20 mouse cellular contexts compared by ENCODE assay signal in the genomic region with DNA sequence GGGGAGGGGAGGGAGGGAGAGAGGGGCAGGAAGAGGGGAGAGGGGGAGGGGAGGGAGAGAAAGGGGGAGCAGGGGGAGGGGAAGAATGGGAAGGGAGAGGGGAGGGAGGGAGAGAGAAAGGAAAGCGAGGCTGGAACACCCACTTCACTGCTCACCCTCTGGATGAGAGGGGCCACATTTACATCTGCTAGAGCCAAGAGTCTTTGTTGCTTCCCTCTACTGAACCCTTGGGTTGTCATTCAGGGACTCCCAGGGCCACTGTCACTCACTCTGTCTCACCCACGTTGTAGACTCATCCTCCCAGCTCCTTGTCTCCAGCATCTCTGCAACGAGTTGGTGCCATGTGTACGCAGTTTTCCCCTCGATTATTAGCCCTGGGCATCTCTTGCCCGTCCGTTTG. TPM values are rescaled to one million over a fixed set of nuclear protein-coding genes. Genes with fewer than 3 reads are reported as not detected.
A peak's percentile ranks its signal among the peaks of the same experiment; 100 is the strongest.
DNase-seq lines count a peak whose midpoint lies in the region; ATAC-seq and TF ChIP-seq lines count a peak whose summit lies in the region.
"Had no signal": no experiment of that assay in that cellular context is flagged by ENCODE, and none has a peak within 500 bp of the region (broad histone marks: within the 10 kb centered on the region; RNA-seq: fewer than 3 reads in every experiment).

No protein-coding gene starts in this region.

- H3K27me3 ChIP-seq in hindbrain, embryonic 11.5 days (ENCODE audit: control insufficient read depth, insufficient read depth, low read length): no peaks in the 10 kb centered on the region
- H3K27me3 ChIP-seq in hindbrain, postnatal 0 days (ENCODE audit: insufficient read depth, low read length): no peaks in the 10 kb centered on the region
- no peaks in the 10 kb centered on the region for H3K27me3 ChIP-seq in midbrain, embryonic 12.5 days
- H3K27me3 ChIP-seq in midbrain, embryonic 15.5 days (replicated peaks): no peaks in the 10 kb centered on the region
- H3K27me3 ChIP-seq in ES-Bruce4 (ENCODE audit: control insufficient read depth, insufficient read depth, low read length, poor library complexity, severe bottlenecking): no peaks in the 10 kb centered on the region
- H3K27me3 ChIP-seq: forebrain, embryonic 15.5 days; intestine, embryonic 15.5 days; Patski had no signal

- no peak for TF ChIP-seq EP300 in ES-Bruce4 (IDR thresholded peaks at IDR 0.05; ENCODE audit: insufficient read depth, low read depth, low read length)

- ATAC-seq in hindbrain, embryonic 11.5 days (ENCODE audit: low FRiP score): 0 out of 2 replicates have a peak, but pooled peaks have one; percentile 54
- no peak for ATAC-seq in hindbrain, postnatal 0 days
- no peak for ATAC-seq in midbrain, embryonic 12.5 days (ENCODE audit: low FRiP score, low read depth)
- ATAC-seq in midbrain, embryonic 15.5 days (replicated peaks): no peak
- ATAC-seq: intestine, embryonic 15.5 days; Patski had no signal

- TF ChIP-seq CTCF in hindbrain, postnatal 0 days (IDR thresholded peaks at IDR 0.05; ENCODE audit: low read depth): no peak
- TF ChIP-seq CTCF in ES-Bruce4 (IDR thresholded peaks at IDR 0.05; ENCODE audit: low read depth, low read length): no peak

- TF ChIP-seq POLR2A in ES-Bruce4 (IDR thresholded peaks at IDR 0.05; ENCODE audit: insufficient read depth, low read length): no peak

- no peak overlapping the region for H3K27ac ChIP-seq in hindbrain, embryonic 11.5 days (ENCODE audit: low read depth, low read length)
- H3K27ac ChIP-seq in hindbrain, postnatal 0 days: no peak overlapping the region
- 0 out of 2 replicates have a peak overlapping the region, but pooled peaks have one; percentile 35 for H3K27ac ChIP-seq in midbrain, embryonic 12.5 days (replicated peaks)
- H3K27ac ChIP-seq in midbrain, embryonic 15.5 days: no peak overlapping the region
- no peak overlapping the region for H3K27ac ChIP-seq in ES-Bruce4 (ENCODE audit: insufficient read depth, low read length)
- H3K27ac ChIP-seq: intestine, embryonic 15.5 days had no signal

- no peak overlapping the region for H3K4me2 ChIP-seq in hindbrain, embryonic 11.5 days (replicated peaks; ENCODE audit: low read depth, low read length)
- H3K4me2 ChIP-seq in hindbrain, postnatal 0 days (ENCODE audit: low read depth, low read length): no peak overlapping the region
- no peak overlapping the region for H3K4me2 ChIP-seq in midbrain, embryonic 12.5 days (replicated peaks)
- no peak overlapping the region for H3K4me2 ChIP-seq in midbrain, embryonic 15.5 days
- H3K4me2 ChIP-seq: forebrain, embryonic 15.5 days; intestine, embryonic 15.5 days had no signal

- no peaks in the 10 kb centered on the region for H3K9me3 ChIP-seq in hindbrain, embryonic 11.5 days (ENCODE audit: control insufficient read depth, low read length)
- H3K9me3 ChIP-seq in hindbrain, postnatal 0 days (ENCODE audit: low read length): no peaks in the 10 kb centered on the region
- no peaks in the 10 kb centered on the region for H3K9me3 ChIP-seq in midbrain, embryonic 12.5 days
- no peaks in the 10 kb centered on the region for H3K9me3 ChIP-seq in midbrain, embryonic 15.5 days
- no peaks in the 10 kb centered on the region for H3K9me3 ChIP-seq in ES-Bruce4 (replicated peaks; ENCODE audit: control insufficient read depth, insufficient read depth, low read length, poor library complexity, severe bottlenecking)
- H3K9me3 ChIP-seq: forebrain, embryonic 15.5 days; heart, embryonic 10.5 days; intestine, embryonic 15.5 days had no signal

- no peak for DNase-seq in hindbrain, embryonic 11.5 days (ENCODE audit: low spot score)
- no peak for DNase-seq in hindbrain, postnatal 0 days (ENCODE audit: low spot score)
- DNase-seq in brain, adult 2 months (ENCODE audit: low read depth, low spot score): peak; percentile 41
- no peak for DNase-seq in embryo, embryonic 9.5 days (ENCODE audit: extremely low spot score)
- DNase-seq: adrenal gland, adult 2 months; adrenal gland, postnatal 25 days; cerebellum, adult 9-10 months; cerebellum, postnatal 25 days; gastrocnemius, postnatal 36 days; heart, adult 11 months; heart, postnatal 10 days; heart, postnatal 4 days; kidney, adult 18-20 months had no signal

- H3K36me3 ChIP-seq in hindbrain, embryonic 11.5 days (ENCODE audit: control insufficient read depth, insufficient read depth, low read length): no peaks in the 10 kb centered on the region
- H3K36me3 ChIP-seq in hindbrain, postnatal 0 days (ENCODE audit: insufficient read depth, low read length): no peaks in the 10 kb centered on the region
- no peaks in the 10 kb centered on the region for H3K36me3 ChIP-seq in midbrain, embryonic 12.5 days
- H3K36me3 ChIP-seq in midbrain, embryonic 15.5 days (replicated peaks): no peaks in the 10 kb centered on the region
- no peaks in the 10 kb centered on the region for H3K36me3 ChIP-seq in ES-Bruce4 (ENCODE audit: control insufficient read depth, insufficient read depth, low read length, poor library complexity, severe bottlenecking)
- H3K36me3 ChIP-seq: forebrain, embryonic 15.5 days; heart, embryonic 10.5 days; intestine, embryonic 15.5 days had no signal

- 25% methylated on average over 6 of the region's 7 CpGs for WGBS in hindbrain, embryonic 11.5 days
- 22% methylated on average over 6 of the region's 7 CpGs for WGBS in hindbrain, postnatal 0 days
- 47% methylated on average over 7 of the region's 7 CpGs for WGBS in midbrain, embryonic 12.5 days
- WGBS in midbrain, embryonic 15.5 days: 38% methylated on average over 7 of the region's 7 CpGs

- H3K4me3 ChIP-seq in hindbrain, embryonic 11.5 days (ENCODE audit: low read depth, low read length): no peak overlapping the region
- no peak overlapping the region for H3K4me3 ChIP-seq in hindbrain, postnatal 0 days (ENCODE audit: low read length)
- no peak overlapping the region for H3K4me3 ChIP-seq in midbrain, embryonic 12.5 days
- H3K4me3 ChIP-seq in midbrain, embryonic 15.5 days: no peak overlapping the region
- H3K4me3 ChIP-seq in ES-Bruce4 (ENCODE audit: low read depth, low read length): peak overlapping the region; percentile 8; the same call in 1 of the 2 replicates
- H3K4me3 ChIP-seq: forebrain, embryonic 15.5 days; heart, embryonic 10.5 days; intestine, embryonic 15.5 days had no signal

- no peak overlapping the region for H3K9ac ChIP-seq in hindbrain, embryonic 11.5 days (ENCODE audit: low read depth, low read length)
- H3K9ac ChIP-seq in hindbrain, postnatal 0 days (replicated peaks; ENCODE audit: low read length): no peak overlapping the region
- H3K9ac ChIP-seq in midbrain, embryonic 12.5 days (replicated peaks): no peak overlapping the region
- H3K9ac ChIP-seq in midbrain, embryonic 15.5 days: no peak overlapping the region
- H3K9ac ChIP-seq in ES-Bruce4 (ENCODE audit: low read depth, poor library complexity, severe bottlenecking): no peak overlapping the region
- H3K9ac ChIP-seq: forebrain, embryonic 15.5 days; intestine, embryonic 15.5 days had no signal

- 0 out of 2 replicates have a peak, but pooled peaks cover 4% of the 10 kb centered on the region for H3K4me1 ChIP-seq in hindbrain, embryonic 11.5 days (replicated peaks; ENCODE audit: control insufficient read depth, insufficient read depth, low read length)
- no peaks in the 10 kb centered on the region for H3K4me1 ChIP-seq in hindbrain, postnatal 0 days (ENCODE audit: insufficient read depth, low read length)
- H3K4me1 ChIP-seq in midbrain, embryonic 12.5 days: peaks cover 17% of the 10 kb centered on the region
- no peaks in the 10 kb centered on the region for H3K4me1 ChIP-seq in midbrain, embryonic 15.5 days
- peaks cover 2% of the 10 kb centered on the region for H3K4me1 ChIP-seq in ES-Bruce4 (ENCODE audit: control insufficient read depth, insufficient read depth, low read length)
- H3K4me1 ChIP-seq: heart, embryonic 10.5 days had no signal

RNA-seq across cellular contexts. Expression of a gene that starts 13.4 kb away (rescaled TPM):
- polyA plus RNA-seq in hindbrain, embryonic 11.5 days (2014; fragmentation: Nextera tagmentation; extraction: Ambion mirVana): 811 and 829 TPM in 2 replicates
- total RNA-seq in hindbrain, postnatal 0 days (2014; rRNA removed): 1,147 and 1,391 TPM in 2 replicates
- 1,694 and 1,700 TPM in 2 replicates for polyA plus RNA-seq in hindbrain, postnatal 0 days (2015; fragmentation: Nextera tagmentation; extraction: Ambion mirVana)
- 768 and 803 TPM in 2 replicates for polyA plus RNA-seq in midbrain, embryonic 12.5 days (2016; fragmentation: Nextera tagmentation; extraction: Ambion mirVana)
- 1,062 and 1,092 TPM in 2 replicates for polyA plus RNA-seq in midbrain, embryonic 15.5 days (2015; fragmentation: Nextera tagmentation; extraction: Ambion mirVana)
- 319 and 337 TPM in 2 replicates for polyA plus RNA-seq in ES-Bruce4 (2011; ENCODE audit: insufficient read depth, insufficient read length, low read depth, missing spikeins)

RNA-seq across cellular contexts. Expression of a gene that starts 21.2 kb away (rescaled TPM):
- polyA plus RNA-seq in hindbrain, embryonic 11.5 days (2014; fragmentation: Nextera tagmentation; extraction: Ambion mirVana): 56.8 and 60.0 TPM in 2 replicates
- 12.4 and 18.4 TPM in 2 replicates for total RNA-seq in hindbrain, postnatal 0 days (2014; rRNA removed)
- polyA plus RNA-seq in hindbrain, postnatal 0 days (2015; fragmentation: Nextera tagmentation; extraction: Ambion mirVana): 59.2 and 61.6 TPM in 2 replicates
- 50.8 and 57.3 TPM in 2 replicates for polyA plus RNA-seq in midbrain, embryonic 12.5 days (2016; fragmentation: Nextera tagmentation; extraction: Ambion mirVana)
- polyA plus RNA-seq in midbrain, embryonic 15.5 days (2015; fragmentation: Nextera tagmentation; extraction: Ambion mirVana): 49.3 and 49.6 TPM in 2 replicates
- polyA plus RNA-seq in ES-Bruce4 (2011; ENCODE audit: insufficient read depth, insufficient read length, low read depth, missing spikeins): 21.6 and 22.9 TPM in 2 replicates

RNA-seq across cellular contexts. Expression of a gene that starts 21.2 kb away (rescaled TPM):
- polyA plus RNA-seq in hindbrain, embryonic 11.5 days (2014; fragmentation: Nextera tagmentation; extraction: Ambion mirVana): 43.0 and 51.2 TPM in 2 replicates
- 22.4 and 25.1 TPM in 2 replicates for total RNA-seq in hindbrain, postnatal 0 days (2014; rRNA removed)
- 27.5 and 32.1 TPM in 2 replicates for polyA plus RNA-seq in hindbrain, postnatal 0 days (2015; fragmentation: Nextera tagmentation; extraction: Ambion mirVana)
- polyA plus RNA-seq in midbrain, embryonic 12.5 days (2016; fragmentation: Nextera tagmentation; extraction: Ambion mirVana): 39.7 and 43.6 TPM in 2 replicates
- 35.6 and 39.4 TPM in 2 replicates for polyA plus RNA-seq in midbrain, embryonic 15.5 days (2015; fragmentation: Nextera tagmentation; extraction: Ambion mirVana)
- polyA plus RNA-seq in ES-Bruce4 (2011; ENCODE audit: insufficient read depth, insufficient read length, low read depth, missing spikeins): 12.9 and 17.3 TPM in 2 replicates

RNA-seq across cellular contexts. Expression of a gene that starts 35.2 kb away (rescaled TPM):
- 305 and 320 TPM in 2 replicates for polyA plus RNA-seq in hindbrain, embryonic 11.5 days (2014; fragmentation: Nextera tagmentation; extraction: Ambion mirVana)
- 42.5 and 47.5 TPM in 2 replicates for total RNA-seq in hindbrain, postnatal 0 days (2014; rRNA removed)
- 119 and 127 TPM in 2 replicates for polyA plus RNA-seq in hindbrain, postnatal 0 days (2015; fragmentation: Nextera tagmentation; extraction: Ambion mirVana)
- 346 and 358 TPM in 2 replicates for polyA plus RNA-seq in midbrain, embryonic 12.5 days (2016; fragmentation: Nextera tagmentation; extraction: Ambion mirVana)
- 142 and 146 TPM in 2 replicates for polyA plus RNA-seq in midbrain, embryonic 15.5 days (2015; fragmentation: Nextera tagmentation; extraction: Ambion mirVana)
- polyA plus RNA-seq in ES-Bruce4 (2011; ENCODE audit: insufficient read depth, insufficient read length, low read depth, missing spikeins): 107 and 111 TPM in 2 replicates
